Mouse (Mus musculus) WW6 (cell line): ENCODE measurements around the gene Pde4dip.
A peak's percentile ranks its signal among the peaks of the same experiment; 100 is the strongest.

Experiments
- DNase-seq: peaks from one replicate; pipeline ENCODE4 v3.0.0-alpha.2; 2013; ENCODE audit warnings: low read depth, low spot score

Pde4dip gene

DNA sequence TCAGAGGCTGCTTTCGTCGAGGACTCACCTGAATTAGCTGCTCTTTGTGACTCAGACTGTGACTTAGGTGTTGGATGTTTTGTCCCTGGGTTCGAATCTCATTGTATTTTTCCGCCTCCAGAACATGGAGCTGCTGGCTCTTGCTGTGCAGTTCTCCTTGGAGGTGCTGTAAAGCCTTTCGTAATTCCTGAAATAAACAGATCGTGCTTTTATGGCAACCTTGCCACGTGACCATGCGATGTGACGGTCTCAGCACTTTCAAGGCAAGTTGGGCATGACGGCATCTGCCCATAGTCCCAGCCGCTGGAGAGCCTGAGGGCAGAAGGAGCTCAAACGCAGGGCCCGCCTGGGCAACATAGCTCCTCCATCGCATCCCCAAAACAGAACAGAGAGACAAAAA lies 133.1 kb downstream of the Pde4dip start:
- DNase-seq = no peak

DNA sequence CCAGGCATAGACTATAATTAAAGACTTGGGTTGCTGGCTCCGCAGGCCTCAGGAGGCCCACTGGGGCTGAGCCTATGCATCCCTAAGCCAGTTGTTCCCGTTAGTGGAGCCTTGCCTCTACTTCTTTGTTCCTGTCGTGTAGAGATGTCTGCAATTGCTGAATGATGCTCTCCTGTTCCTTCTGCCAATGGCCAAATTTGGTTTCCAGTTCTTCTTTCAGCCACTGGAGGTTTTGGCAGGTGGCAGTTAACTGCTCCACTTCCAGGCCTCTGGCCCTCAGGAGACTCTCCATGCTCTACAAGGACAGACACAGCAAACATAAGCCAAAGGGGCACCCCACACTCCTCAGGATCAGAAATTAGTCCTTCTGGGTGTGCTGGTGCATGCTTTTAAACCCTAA lies 135.6 kb downstream of the Pde4dip start:
- no peak for DNase-seq

DNA sequence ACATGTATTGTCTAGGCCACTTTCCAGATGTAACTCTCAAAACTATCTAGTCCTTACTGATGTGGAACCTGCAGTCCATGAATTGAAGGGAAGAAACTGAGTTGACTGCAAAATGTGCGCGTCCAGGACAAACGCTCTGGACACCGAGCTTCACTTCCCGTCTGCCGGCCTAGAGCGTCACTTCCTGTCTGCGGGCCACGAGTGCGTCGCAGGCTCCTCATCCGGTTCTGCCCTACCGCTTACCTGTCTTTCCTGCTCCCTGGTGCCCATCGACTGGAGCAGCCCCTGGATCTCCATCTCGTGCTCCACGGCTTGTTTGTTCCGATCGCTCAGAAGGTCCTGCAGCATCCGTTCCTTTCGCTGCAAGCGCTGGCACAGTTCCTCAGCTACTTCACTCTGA lies 136.9 kb downstream of the Pde4dip start:
- DNase-seq = no peak

DNA sequence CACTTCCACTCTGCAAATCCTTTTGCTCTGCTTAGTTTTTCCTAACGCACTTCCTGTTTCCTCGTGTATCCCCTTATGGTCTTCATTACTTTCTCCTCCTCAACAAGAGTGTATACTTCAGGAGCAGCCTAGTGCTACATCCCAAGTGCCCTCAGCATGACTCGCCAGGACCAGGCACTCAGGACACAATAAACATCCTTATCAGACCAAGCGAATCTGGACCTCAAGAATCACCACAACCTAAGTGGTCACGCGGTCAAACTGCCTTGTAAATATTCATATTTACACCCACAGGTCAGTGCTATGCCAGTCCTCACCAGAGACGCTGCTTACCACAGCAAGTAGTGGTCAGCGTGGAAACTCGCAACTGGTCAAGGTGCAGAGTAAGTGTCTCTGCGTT lies 139.7 kb downstream of the Pde4dip start:
- DNase-seq = no peak

DNA sequence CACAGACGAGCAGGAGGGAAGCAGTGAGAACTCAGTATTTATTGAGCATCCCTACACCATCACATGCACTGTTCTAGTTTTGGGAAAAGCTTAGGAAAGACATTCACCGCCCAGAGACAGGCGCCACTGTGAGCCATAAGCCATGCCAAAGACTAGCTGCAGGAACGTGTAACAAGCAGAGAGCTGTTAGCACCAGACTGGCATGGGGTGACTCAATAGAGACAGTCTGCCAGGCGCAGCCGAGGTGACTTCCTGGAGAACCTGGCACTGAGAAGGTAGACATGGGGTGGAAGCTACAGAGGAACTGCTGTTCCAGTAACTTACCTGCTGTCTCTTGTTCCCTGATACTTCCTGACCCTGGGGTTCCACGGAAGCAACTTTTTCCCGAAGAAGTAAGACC lies 145.7 kb downstream of the Pde4dip start:
- DNase-seq = no peak

DNA sequence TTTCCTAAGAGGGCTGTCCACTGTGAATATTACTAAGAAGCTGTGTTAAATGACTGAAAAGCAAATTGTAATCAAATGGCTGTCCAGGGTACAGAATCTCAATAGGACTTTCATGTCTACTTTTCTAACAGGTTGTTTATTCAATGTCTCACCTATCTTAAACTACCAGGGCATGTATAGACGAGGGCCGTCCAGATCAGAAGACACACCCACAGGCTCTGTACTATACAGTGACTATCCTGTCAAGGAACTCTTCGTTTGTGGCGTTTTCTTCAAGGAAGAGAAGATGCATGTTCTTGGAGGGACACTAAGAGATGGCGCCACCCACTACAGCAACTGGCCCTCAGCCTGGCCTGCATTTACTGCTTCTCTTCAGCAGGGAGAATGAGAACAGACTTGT lies 152.9 kb downstream of the Pde4dip start:
- DNase-seq = no peak

DNA sequence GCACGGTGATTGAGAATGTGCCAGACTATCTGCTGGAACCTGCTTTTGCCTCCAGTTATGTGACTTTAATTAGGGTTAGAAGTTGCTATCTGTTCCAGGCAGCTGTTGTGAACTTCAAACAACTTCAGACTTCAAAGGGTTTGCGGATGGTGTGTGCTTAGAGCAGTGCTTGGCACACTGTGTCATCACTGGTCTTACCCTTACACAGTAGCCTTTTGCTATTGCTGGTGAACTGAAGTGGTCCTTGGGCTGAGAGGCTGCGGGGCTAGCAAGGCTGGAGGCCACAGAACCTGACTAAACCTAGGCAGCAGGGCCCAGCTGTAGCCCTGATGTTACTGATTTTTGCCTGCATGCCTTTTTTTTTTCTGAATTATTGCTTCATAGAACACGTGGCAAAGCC lies 154.2 kb downstream of the Pde4dip start:
- DNase-seq = no peak

DNA sequence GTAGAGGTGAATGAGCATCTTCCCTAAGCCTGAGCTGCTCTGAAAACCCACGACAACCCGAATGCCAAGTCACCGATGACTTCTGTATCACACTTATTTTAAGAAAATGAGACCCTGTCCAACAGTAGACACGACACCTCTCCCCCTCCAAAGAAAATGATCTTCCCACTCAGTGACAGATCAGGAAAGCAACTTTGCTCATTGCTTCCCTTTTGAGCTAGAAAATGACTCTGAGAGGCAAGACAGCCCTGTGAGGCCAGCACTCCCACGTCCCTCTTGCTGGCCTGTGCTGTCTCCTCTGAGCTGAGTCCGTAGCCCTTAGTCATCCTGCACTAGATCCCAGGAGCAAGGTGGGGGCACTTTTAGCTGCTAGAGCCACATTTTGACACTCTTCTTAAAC lies 155.9 kb downstream of the Pde4dip start:
- DNase-seq = no peak

DNA sequence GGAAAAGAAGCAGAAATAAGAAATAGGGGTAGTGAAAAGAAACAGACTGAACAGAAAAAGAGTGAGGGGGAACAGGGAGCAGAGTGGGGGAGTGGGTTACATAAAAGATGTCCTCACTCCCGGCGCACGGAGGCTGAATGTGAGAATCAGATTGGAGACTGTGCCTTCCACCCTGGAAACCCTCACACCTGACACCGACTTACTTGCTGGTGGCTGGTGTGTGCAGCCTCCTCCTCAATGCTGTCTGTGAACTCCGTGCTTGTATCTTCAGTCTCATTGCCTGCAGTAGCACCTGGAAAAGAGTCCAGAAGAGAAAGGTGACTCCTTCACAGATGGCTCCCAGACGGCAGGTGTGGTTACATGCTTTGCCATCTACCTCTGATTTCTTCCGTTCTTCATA lies 157.9 kb downstream of the Pde4dip start:
- no peak for DNase-seq

DNA sequence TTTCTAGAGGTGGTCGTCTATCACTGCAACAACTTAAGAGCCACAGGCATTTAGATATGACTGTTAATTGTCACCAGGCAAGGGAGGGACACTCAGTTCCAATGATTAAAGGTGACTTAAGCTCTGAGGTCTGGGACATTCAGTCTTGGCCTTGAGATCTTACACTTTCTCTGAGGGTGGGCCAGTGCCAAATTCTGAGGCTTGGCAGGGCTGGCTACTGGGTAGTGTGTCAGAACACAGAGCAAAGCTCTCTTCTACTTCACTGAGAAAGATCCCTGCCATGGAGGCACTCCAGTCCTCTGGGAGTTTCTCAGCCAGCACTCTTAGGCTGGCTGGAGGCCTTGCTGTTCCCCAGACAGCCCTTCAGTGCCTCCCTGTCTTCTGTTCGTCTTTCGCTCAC lies 158.4 kb downstream of the Pde4dip start:
- no peak for DNase-seq

DNA sequence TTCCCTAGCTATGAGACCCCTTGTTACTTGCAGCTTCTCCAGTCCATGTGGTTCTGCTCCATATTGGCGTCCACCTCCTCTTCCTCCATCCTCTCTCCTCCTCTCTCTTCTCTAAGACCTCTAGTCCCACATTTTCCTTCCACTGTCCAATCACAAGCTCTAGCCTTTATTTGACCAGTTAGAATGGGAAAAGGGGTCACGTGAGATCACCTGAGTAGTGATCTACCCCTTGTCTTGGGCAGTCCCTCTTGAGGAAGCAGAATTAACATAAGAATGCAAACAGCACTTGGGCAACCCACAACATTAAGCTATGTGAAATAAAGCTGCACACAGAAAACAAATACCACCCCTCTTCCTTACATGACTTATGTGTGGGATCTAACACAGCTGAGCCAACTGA lies 160.7 kb downstream of the Pde4dip start:
- no peak for DNase-seq

DNA sequence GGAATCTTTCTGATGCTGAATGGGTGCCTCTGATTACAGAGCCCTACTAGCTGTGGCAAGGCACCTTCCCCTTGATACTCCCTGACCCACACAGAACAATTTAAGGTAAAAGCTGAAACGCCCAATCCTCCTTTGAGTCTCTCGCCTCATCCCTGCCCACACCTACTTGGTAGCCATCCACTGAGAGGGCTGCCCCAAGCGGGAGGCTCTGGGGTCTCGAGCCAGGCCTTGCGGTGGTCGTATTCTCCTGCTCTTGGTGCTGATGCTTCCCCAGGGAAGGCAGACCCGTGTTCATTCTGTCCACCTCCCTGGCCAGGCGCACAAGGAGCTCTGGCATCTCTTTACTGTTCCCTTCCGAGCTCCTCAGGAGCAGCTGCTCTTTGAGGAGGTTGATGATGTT lies 169.4 kb downstream of the Pde4dip start:
- no peak for DNase-seq

DNA sequence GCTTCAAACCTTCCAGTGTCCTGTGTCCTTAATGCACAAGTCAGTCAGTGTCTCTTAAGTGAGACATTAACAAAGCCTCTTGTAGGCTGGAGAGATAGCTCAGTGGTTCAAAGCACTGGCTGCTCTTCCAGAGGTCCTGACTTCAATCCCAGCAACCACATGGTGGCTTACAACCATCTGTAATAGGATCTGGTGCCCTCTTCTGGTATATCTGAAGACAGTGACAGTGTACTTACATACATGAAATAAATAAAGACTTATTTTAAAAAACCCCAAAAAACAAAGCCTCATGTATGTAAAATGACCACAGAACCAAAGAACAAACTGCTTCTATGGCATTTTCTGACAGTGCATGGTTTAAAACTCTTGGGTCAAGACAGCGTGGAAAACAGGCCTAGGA lies 172.6 kb downstream of the Pde4dip start:
- no peak for DNase-seq

DNA sequence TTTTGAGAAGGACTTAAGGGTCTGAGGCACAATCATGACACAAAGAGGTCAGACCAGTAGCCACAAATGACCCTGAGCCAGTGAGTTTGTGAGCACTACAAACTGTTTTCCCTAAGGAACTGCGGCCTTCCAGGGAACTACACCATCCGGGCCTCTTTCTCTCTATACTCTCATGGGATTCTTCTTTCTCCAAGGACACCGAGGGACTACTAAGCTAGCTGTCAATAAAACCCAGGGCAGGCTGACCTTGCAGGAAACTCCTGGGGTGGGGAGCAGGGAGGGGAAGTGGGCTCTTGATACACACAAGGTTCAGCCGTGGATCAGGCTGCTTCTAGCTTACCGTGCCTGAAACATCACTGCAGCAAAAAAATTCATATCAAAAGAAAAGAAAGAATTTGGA lies 177.6 kb downstream of the Pde4dip start:
- DNase-seq = no peak

DNA sequence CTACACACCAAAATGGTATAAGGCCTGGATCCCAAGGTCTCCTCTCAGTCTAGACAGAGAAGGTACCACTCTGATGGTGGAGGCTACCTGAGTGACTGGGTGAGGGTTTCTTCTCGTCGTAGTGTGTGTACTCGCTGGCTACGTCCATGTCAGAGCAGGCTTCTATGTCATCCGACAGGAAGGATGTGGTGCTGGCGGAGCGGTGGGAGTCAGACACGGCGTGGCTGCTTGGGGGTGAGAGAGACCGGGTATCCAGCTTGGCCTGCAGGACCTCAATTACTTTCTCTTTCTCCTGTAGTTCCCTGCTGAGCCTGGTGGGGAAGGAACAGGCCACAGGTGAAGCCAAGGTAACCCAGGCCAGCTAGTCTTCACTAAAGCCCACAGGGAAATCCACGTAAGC lies 178.4 kb downstream of the Pde4dip start:
- peak; percentile 16 for DNase-seq

DNA sequence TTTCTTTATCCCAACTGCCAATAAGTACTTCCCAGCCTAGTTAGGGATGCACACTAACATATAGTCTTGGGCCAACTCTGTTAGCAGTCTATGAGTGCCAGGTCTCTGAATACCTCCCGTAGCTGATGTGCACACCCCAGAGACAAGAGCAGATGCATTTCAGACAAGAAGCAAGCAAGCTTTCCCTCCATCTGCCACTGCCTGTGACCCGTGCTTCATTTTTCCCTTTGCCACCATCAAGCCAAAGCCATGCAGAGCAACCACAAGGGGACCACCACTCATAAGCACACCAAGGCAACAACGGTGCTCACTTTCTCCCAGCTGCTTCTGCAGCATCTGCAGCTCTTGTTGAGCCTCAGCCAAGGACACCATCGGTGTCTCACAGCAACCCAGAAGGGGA lies 181.9 kb downstream of the Pde4dip start:
- no peak for DNase-seq

DNA sequence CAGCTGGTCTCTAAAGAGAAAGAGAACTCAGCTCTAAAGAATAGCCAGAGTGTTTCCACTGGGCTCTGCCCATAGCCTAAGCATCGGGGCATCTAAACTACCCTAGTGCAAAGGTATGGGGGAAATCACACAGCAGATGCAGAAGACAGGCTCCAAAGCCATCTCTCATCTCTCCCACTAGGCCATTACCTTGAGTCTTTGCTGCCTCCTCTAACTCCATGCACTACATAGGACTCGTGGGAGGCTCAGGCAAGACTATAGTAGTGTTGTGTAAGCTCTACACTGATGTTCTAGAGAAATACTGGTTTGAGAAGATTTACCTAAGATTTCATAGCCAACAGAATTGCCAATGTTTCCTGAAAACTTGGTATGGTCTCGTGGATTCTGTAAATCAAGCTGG lies 183.0 kb downstream of the Pde4dip start:
- DNase-seq = no peak

DNA sequence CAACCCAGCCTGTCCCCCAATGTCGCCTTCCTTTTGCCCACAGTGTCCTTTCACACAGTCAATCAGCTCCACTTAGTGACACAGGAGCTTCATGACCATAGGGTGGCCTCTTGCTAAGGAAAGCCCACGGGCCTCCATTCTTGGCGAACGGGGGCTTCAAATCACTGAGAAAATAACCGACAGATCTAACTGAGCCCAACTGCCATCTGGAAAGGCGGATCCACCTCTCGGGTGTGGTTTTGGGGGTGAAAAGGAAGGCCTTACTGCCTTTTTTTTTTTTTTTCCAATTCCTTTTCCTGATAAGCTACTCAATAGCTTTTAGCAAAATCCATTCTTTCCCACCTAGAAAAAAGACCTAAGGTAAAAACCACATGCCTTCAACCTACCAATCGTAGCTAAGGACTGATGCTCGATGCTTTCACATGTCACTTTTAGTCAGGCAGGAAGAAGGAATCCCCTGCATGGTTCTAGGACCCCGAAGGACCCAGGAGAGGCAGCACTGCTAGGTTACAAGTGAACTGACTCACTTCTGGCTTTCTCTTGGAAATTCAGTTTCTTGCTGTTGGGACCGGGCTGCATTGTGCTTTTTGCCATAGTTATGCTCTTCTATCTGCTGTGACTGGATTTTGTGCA lies 185.9 kb downstream of the Pde4dip start:
- no peak for DNase-seq

DNA sequence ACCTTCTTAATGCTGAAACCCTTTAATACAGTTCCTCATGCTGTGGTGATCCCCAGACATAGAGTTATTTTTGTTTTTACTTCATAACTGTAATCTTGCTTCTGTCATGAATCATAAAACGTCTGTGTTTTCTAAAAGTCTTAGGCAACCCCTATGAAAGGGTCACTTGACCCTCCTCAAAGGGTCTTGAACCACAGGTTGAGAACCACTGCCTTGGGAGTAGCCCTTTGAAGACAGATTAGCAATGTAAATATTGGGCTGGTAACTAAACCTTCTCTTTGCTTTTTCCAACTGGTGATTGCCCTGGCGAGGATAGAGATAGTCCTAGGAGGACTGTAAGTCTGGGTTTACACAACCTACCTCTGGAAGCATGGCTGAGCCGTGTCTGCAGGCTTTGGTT lies 187.3 kb downstream of the Pde4dip start:
- no peak for DNase-seq

DNA sequence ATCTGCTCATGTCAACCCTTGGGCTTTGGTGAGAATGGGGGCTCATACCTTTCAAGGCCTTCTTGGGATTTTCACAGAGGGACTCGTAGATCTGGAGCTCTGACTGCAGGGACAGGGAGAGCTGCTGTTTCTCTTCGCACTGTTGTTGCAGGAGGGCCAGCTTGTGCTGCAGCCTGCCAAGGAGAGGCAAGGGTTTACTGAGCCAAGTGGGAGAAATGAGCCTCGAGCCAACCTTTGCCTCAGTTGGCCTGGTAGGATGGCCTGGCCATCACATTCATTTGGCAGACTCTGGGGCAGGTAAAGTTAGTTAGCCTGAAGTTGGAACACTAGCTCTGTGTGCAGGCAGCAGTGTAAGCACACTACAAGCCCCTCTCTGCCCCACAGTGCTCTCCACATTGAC lies 189.4 kb downstream of the Pde4dip start:
- DNase-seq = no peak

DNA sequence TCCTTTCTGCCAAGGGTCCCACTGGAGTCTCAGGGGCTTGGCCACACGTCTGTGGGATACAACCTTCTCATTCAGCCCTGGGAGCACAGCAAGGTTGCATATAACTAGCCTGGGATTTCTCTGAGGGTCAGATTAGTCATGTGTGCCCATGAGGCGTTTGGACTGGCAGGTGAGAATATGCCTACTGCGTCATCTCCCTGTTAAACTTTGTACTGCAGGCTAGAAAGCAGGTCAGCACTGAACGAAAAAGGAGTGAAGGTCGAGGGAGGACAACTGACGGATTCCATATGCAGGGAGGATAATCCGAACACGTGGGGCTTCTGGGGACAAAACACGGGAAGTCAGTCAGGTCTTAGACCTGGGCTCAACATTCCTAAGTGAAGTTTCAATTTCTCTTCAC lies 191.2 kb downstream of the Pde4dip start:
- DNase-seq = no peak

DNA sequence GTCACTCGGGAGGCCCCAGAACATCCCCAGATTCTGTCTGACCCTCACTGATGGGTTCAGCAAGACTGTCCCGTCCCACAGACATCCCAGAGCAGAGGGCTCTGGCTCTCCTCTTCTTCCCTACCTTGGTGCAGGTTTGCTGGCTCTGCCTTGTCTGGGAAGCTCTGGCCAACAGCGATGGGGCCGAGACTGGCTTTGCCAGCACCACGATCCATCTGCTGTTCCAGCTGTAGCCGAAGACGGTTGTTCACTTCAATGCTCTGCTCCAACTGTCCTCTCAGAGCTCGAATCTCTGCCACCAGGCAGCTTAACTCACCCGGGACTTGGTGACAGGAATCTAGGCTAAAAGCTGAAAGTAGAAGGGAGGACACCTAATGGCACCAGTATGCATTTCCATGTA lies 191.6 kb downstream of the Pde4dip start:
- no peak for DNase-seq

DNA sequence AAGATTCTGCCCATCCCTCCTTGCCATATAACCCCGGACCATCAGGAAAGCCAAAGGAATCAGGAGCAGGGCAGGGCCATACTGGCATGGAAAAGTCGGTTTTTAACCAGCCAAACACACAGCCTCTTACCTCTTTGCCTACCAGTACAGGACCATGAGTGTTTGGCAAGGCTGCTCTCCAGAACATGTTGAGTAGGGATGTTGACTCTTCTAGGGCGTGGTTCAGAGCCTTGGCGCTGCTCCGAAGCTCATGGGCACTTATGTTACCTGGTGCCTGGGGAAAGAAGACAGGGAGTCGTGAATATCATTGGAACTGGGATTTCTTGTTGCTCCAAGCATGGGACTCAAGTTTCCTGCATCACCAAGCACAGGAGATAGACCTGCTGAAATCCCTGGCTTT lies 194.7 kb downstream of the Pde4dip start:
- no peak for DNase-seq

DNA sequence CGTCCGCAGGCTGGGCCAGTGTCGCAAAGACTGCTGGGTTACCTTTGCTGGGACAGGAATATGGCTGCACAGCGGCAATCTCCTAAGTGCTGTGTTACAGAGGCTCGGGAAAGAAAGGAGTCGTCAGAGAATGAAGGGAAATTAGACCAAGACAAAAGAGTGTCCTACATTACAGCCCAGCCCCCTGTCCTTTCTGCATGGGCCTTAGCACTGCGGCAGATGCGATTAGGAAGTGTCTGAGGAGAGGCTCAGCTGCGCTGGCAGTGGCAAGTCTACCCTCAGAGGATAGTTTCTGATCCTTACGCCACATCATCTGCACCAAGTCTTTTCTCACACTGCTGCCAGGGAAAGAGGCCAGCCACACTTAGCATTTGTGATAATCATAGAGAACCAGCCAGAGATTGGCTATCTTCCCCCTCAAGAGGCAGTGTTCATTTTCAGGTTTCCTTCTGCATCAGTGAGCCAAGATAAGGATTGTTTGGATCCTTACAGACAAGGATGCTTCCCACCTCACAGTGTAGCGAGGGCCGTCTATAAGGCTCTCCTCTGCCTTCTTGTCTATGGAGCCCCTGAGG lies 197.0 kb downstream of the Pde4dip start:
- DNase-seq = no peak
